Mouse (Mus musculus): Measurements from ENCODE around the gene Serpina7.

Serpina7 gene

DNA sequence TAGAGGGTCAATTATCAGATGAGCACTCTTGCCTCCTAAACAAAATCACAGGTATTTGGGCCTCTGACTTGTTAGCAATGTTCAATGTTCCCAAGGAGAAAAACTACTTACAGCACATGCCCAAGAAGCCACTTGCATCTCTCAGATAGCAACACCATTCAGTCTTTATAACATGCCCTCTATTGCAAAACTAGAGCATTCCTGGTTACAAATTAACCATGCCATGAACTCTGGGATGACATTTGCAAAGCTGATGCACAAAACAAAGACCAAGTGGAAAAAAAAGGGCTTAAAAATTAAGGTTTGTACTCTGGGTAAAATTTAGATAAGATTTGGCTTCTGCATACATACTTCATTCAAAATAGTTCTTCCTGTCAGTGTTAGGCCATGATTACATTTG, at the start of gene Serpina7:
TSS of gene Serpina7 (minus strand) at position 160 of the 400 bp plus-strand sequence.
- no peak for DNase-seq (ENCODE audit: low read depth, low spot score)

- DNase-seq (ENCODE audit: low read depth, low spot score): no peak
Measured at GRCm38 (mm10) chrX:139134031-139134430, 49.0 kb upstream of the Serpina7 start.

GRCm38 (mm10) chrX:139097197-139097596, 12.2 kb upstream of the Serpina7 start:
- DNase-seq (ENCODE audit: low read depth, low spot score): no peak

DNA sequence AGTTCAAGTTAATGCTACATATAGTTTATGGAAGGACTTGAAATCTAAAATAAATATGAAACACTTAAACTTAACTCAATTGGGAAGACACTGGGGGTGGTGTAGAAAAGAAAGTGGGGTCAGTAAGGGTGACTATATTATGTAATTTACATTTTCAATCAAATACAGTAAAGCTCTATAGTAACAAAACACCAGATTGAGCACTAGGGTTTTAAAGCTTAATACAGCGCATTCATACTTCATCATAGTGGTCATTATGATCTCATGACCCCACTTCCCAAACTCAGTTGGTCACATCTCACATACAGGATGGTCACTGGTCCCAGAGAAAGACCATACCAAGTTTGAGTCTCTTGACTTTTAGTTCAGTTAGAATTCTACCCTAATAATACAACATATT, 907 bp upstream of the Serpina7 start, which contains the start of gene 4930513O06Rik:
TSS of gene 4930513O06Rik (plus strand) at position 301 of the 400 bp plus-strand sequence.
- DNase-seq (ENCODE audit: low read depth, low spot score): no peak

- DNase-seq (ENCODE audit: low read depth, low spot score): no peak
Measured at GRCm38 (mm10) chrX:139078493-139078892, 6.5 kb downstream of the Serpina7 start.

- DNase-seq (ENCODE audit: low read depth, low spot score): no peak
Measured at GRCm38 (mm10) chrX:139064078-139064477, 21.0 kb downstream of the Serpina7 start.

DNA sequence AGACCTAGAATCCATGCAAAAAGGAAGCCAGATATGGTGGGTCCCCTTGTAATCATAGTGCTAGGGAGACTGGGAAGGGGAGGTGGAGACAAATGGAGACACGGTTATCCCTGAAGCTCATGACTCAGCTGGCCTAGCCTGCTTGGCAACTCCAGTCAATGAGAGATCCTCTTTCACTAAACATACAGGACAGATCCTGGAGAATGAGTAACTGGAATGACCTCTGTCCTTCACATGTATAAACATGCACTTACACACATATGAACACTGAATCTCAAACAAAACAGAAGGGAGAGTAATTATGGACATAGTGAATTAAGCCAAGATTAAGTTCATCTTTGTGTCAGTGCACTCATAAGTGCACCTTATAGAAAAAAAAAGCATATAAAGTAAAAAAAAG, 31.9 kb downstream of the Serpina7 start:
- no peak for DNase-seq (ENCODE audit: low read depth, low spot score)

DNA sequence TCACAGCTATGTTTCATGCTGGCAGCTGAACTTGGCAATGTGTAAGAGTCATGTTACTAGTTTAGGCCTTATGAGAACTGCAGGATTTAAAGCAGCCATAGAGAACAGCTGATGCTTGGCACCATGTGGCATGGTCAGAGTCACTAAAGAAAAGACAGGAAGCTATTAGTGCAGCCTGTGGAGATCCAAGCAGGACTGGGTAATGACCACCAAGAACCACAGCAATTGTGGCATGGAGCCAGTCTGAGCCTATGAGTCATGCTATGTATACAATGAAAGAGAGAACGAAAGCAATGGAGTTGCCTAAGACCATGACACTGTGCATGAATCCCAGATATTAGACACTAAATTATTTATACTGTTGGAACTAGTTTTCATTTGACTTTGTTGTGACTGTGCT, 33.1 kb downstream of the Serpina7 start:
- no peak for DNase-seq (ENCODE audit: low read depth, low spot score)

DNA sequence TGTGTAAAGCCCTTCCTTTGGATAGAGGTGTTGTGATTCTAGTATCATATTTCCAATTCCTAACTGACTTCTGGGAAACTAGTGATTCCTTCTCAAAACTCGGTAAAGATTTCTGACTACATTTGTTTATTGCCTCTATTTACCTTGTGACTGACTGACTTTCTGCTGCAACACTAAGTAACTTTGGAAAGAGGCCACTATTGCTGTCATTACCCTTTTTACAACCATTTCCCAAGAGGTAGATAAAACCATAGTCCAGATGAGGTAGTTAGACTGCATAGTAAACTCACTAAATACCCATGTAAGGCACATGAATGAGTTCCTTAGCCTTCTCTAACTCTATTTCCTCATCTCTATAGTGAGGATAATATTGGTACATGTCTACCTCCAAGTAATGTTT, 43.9 kb downstream of the Serpina7 start:
- no peak for DNase-seq (ENCODE audit: low read depth, low spot score)

DNA sequence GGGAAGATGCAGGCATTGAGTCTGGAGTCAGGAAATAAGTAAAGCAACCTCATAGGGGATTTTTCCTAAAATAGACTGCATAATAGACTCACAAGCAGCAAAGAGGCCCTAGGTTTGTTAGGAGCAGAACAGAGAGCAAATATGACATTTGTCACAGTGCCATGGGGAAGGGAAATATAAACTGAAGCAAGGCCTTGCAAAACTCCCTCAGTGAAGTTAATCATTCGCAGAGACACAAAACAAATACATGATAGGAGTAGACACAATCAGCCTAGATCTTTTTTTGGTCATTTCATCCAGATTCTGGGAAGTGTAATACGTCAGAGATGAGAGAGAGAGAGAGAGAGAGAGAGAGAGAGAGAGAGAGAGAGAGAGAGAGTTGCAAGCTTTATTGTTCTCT, 45.7 kb downstream of the Serpina7 start:
- DNase-seq (ENCODE audit: low read depth, low spot score): no peak

DNA sequence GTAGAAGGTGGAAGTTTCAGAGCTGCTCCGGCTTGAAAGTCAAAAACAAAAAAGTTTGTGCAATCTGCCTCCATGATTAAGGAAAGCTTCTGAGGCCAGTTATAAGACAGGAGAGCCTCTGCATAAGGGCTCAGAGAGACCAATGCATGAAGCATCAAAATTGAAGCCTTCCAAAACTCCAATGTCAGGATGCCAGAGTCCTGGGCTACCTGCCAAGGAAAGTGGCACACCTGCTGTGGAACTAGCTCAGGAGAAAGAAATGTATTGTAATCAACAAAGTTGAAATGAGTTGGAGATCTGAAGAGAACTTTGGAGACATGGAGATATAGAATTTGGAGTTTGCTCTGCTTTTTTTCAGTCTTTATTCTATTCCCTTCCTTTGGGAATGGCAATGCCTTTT, 47.4 kb downstream of the Serpina7 start:
- DNase-seq (ENCODE audit: low read depth, low spot score): no peak
